Mouse (Mus musculus): ENCODE measurements at regions not wholly inside any gene's neighbourhood (a gene's known extent, or its start where the extent isn't known, plus 50 kb on each side); places are given as distances from the start of the nearest gene placed in this dataset.

- no peak overlapping the region for H3K4me3 ChIP-seq (replicated peaks in 1 of 3; ENCODE audit: low read depth in 2 of 3, low read length in 2 of 3, poor library complexity in 1 of 3)
- H3K27me3 ChIP-seq (replicated peaks) = no peaks in the 10 kb centered on the region
- no peak overlapping the region for H3K9ac ChIP-seq (ENCODE audit: insufficient read depth, low read depth)
- H3K79me2 ChIP-seq (replicated peaks; ENCODE audit: control insufficient read depth, extremely low read depth, insufficient read depth, poor library complexity, severe bottlenecking) = no peaks in the 10 kb centered on the region
- no peak overlapping the region for H3K27ac ChIP-seq (ENCODE audit: insufficient read depth, low read depth)
- no peaks in the 10 kb centered on the region for H3K36me3 ChIP-seq (replicated peaks in 1 of 2; ENCODE audit: control insufficient read depth in 1 of 2, insufficient read depth in 1 of 2, low read length in 1 of 2)
- dilution Hi-C loops (cut with MboI; ENCODE audit: extremely low pct_ligation_motif_present, extremely low pct_unique_long_range_greater_than_20kb, low sequenced_read_pairs) = no loop called here
- TF ChIP-seq MEF2A (IDR thresholded peaks at IDR 0.05; ENCODE audit: borderline replicate concordance, low read depth, low read length) (no peak), ZMIZ1 (IDR thresholded peaks at IDR 0.05; ENCODE audit: low read depth, low read length) (no peak), TBP (conservative IDR thresholded peaks at IDR 0.05; ENCODE audit: low read depth, low read length) (no peak), IRF4 (IDR thresholded peaks at IDR 0.05; ENCODE audit: low read depth, low read length) (no peak), CTCF (conservative IDR thresholded peaks at IDR 0.05 in 1 of 2, IDR thresholded peaks at IDR 0.05 in 1 of 2; ENCODE audit: low read depth in 2 of 2, low read length in 2 of 2) (no peak), TCF12 (IDR thresholded peaks at IDR 0.05; ENCODE audit: low read depth, low read length) (no peak), USF1 (IDR thresholded peaks at IDR 0.05; ENCODE audit: low read depth, low read length) (no peak), ZNF384 (IDR thresholded peaks at IDR 0.05; ENCODE audit: low read depth, low read length) (no peak), MAZ (IDR thresholded peaks at IDR 0.05; ENCODE audit: low read depth, low read length) (no peak), POLR2A (IDR thresholded peaks at IDR 0.05; ENCODE audit: low read depth, low read length) (no peak), E2F4 (IDR thresholded peaks at IDR 0.05; ENCODE audit: insufficient replicate concordance, low read depth, low read length) (no peak), ELF1 (IDR thresholded peaks at IDR 0.05; ENCODE audit: low read depth, low read length) (no peak), JUN (IDR thresholded peaks at IDR 0.05; ENCODE audit: insufficient read depth, low read depth, low read length) (no peak), MAX (IDR thresholded peaks at IDR 0.05; ENCODE audit: low read length) (no peak), BHLHE40 (IDR thresholded peaks at IDR 0.05; ENCODE audit: low read depth, low read length) (no peak), JUND (conservative IDR thresholded peaks at IDR 0.05; ENCODE audit: low read depth, low read length) (no peak)
- DNase-seq (ENCODE audit: extremely low read depth) = no peak
- H3K4me1 ChIP-seq (ENCODE audit: control insufficient read depth in 1 of 2, insufficient read depth in 2 of 2) = peaks cover 2 to 23% of the 10 kb centered on the region in 2 experiments; a peak in 3 of 4 replicates
- in situ Hi-C loops (cut with MboI; ENCODE audit: low pct_ligation_motif_present, low pct_unique_long_range_greater_than_20kb, low sequenced_read_pairs) = no loop called here
- no peak overlapping the region for H3K4me2 ChIP-seq (ENCODE audit: insufficient read depth, low read depth, poor library complexity, severe bottlenecking)
- no peaks in the 10 kb centered on the region for H3K9me3 ChIP-seq (replicated peaks; ENCODE audit: low read length)
Observed at GRCm38 (mm10) chr15:25270349-25270748, 143.2 kb downstream of the Basp1 start.

GRCm38 (mm10) chr15:25269345-25269996 lies 144.1 kb downstream of the Basp1 start:
- no peaks in the 10 kb centered on the region for H3K79me2 ChIP-seq (replicated peaks; ENCODE audit: control insufficient read depth, extremely low read depth, insufficient read depth, poor library complexity, severe bottlenecking)
- H3K9me3 ChIP-seq (replicated peaks; ENCODE audit: low read length) = no peaks in the 10 kb centered on the region
- H3K9ac ChIP-seq (ENCODE audit: insufficient read depth, low read depth) = no peak overlapping the region
- H3K4me2 ChIP-seq (ENCODE audit: insufficient read depth, low read depth, poor library complexity, severe bottlenecking) = no peak overlapping the region
- in situ Hi-C loops (cut with MboI; ENCODE audit: low pct_ligation_motif_present, low pct_unique_long_range_greater_than_20kb, low sequenced_read_pairs) = no loop called here
- H3K27ac ChIP-seq (ENCODE audit: insufficient read depth, low read depth) = no peak overlapping the region
- TF ChIP-seq MAX (IDR thresholded peaks at IDR 0.05; ENCODE audit: low read length) (no peak), SMC3 (IDR thresholded peaks at IDR 0.05; ENCODE audit: low read depth, low read length) (no peak), BHLHE40 (IDR thresholded peaks at IDR 0.05; ENCODE audit: low read depth, low read length) (0 out of 2 replicates have a peak, but pooled peaks have one; percentile 6), ZNF384 (IDR thresholded peaks at IDR 0.05; ENCODE audit: low read depth, low read length) (peak; percentile 83), ETS1 (conservative IDR thresholded peaks at IDR 0.05; ENCODE audit: low read depth, low read length) (peak; percentile 84), CHD1 (IDR thresholded peaks at IDR 0.05; ENCODE audit: low read depth, low read length) (no peak), ELF1 (IDR thresholded peaks at IDR 0.05; ENCODE audit: low read depth, low read length) (peak; percentile 74), MEF2A (IDR thresholded peaks at IDR 0.05; ENCODE audit: borderline replicate concordance, low read depth, low read length) (no peak), ZC3H11A (IDR thresholded peaks at IDR 0.05; ENCODE audit: low read depth, low read length) (no peak), MXI1 (IDR thresholded peaks at IDR 0.05; ENCODE audit: low read depth, low read length) (no peak), RCOR1 (conservative IDR thresholded peaks at IDR 0.05; ENCODE audit: low read depth, low read length) (no peak)
- DNase-seq (ENCODE audit: extremely low read depth) = peak; percentile 88
- H3K36me3 ChIP-seq (replicated peaks in 1 of 2; ENCODE audit: control insufficient read depth in 1 of 2, insufficient read depth in 1 of 2, low read length in 1 of 2) = no peaks in the 10 kb centered on the region
- peaks cover 2 to 23% of the 10 kb centered on the region in 2 experiments; a peak in 3 of 4 replicates for H3K4me1 ChIP-seq (ENCODE audit: control insufficient read depth in 1 of 2, insufficient read depth in 2 of 2)
- dilution Hi-C loops (cut with MboI; ENCODE audit: extremely low pct_ligation_motif_present, extremely low pct_unique_long_range_greater_than_20kb, low sequenced_read_pairs) = no loop called here
- no peak overlapping the region for H3K4me3 ChIP-seq (replicated peaks in 1 of 3; ENCODE audit: low read depth in 2 of 3, low read length in 2 of 3, poor library complexity in 1 of 3)
- no peaks in the 10 kb centered on the region for H3K27me3 ChIP-seq (replicated peaks)

All from CH12.LX (cell line).